Mouse (Mus musculus) cerebellum, adult 11-12 months (tissue): ENCODE measurements around the gene 4932438H23Rik.

ENCODE experiments used
- DNase-seq: peaks from one replicate; pipeline ENCODE4 v3.0.0; 2022

Gene 4932438H23Rik

GRCm38 (mm10) chr16:91095022-91095421 lies at the start of gene 4932438H23Rik:
Gene 4932438H23Rik, minus strand, starts transcription at chr16:91095122.
- DNase-seq: no peak

- DNase-seq: no peak
Observed at GRCm38 (mm10) chr16:91140991-91141630, 46.2 kb upstream of the 4932438H23Rik start.

- no peak for DNase-seq
Observed at GRCm38 (mm10) chr16:91140457-91140856, 45.5 kb upstream of the 4932438H23Rik start.

DNA sequence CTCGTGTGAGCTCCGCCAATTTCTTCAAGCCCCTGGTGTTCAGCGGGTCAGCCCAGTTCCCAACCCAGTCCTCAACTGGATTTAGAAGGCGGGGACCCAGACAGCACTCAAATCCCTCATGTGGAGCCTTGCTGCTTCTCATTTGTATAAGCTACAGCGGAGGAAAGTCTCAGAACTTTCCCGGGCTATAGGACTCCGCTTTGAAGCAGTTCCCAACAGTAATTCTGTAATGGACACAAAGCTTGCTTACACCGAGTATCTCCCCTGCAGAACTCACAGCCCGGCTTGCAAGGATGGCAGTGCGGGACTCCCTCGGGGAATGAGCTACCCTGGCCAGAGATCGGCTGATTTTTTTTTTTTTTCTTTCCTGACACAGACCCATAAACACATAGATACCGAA lies 45.1 kb upstream of the 4932438H23Rik start:
- DNase-seq: no peak

DNA sequence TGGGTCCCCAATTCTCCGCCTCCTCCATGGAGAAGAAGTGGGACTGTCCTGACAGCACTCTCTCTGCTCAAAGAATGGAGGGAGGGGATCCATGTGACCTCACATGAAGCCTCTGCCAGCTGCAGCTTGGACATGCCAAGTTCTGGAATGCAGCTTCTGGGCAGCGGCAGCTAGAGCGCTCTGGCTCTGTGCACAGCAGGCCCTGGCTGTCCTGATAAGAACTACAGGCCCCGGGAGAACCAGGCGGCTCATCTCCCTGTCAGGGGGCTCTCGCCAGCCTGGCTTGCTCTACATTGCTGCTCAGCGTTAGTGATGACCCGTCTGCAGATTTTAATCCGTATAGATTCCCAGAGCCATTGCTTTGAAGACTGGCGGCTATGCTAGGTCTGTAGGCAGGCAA lies 44.6 kb upstream of the 4932438H23Rik start:
- DNase-seq: no peak

DNA sequence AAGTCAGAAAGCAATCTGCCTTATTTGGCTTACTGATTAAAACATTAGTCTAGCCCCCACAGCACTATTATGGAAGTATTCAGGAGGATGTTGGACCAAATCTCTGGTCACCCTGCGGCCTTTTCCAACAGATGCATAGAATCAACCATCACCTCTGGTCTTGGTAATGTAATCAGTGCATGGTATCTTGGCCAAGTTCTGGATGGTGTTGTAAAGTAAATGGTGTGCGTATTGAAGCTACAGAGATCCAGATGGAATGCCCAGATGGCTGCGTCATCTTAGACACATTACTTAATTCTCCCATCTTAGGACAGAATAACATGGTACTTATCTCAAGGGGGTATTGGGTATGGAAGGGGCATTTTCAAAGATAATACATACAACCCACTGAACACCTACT lies 43.8 kb upstream of the 4932438H23Rik start:
- DNase-seq: no peak

GRCm38 (mm10) chr16:91138151-91138550 lies 43.2 kb upstream of the 4932438H23Rik start:
- no peak for DNase-seq

- DNase-seq: no peak
Observed at GRCm38 (mm10) chr16:91136607-91137006, 41.7 kb upstream of the 4932438H23Rik start.

DNA sequence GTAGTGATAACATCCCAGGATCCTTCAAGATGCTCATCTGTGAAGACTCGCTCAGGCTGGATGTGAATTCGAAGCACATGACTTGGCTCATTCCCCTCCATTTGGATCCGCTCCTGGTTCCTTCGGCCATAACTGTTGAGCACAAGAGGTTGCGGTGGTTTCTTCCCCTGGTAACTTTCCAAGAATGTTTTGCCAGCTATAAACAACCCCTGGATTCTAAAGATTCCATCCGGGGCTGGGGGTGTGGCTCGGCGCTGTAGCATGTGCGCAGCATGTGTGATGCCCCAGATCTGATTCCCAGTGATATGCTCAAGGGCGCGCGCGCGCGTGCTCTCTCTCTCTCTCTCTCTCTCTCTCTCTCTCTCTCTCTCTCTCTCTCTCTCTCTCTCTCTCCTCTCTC lies 35.0 kb upstream of the 4932438H23Rik start:
- no peak for DNase-seq

DNA sequence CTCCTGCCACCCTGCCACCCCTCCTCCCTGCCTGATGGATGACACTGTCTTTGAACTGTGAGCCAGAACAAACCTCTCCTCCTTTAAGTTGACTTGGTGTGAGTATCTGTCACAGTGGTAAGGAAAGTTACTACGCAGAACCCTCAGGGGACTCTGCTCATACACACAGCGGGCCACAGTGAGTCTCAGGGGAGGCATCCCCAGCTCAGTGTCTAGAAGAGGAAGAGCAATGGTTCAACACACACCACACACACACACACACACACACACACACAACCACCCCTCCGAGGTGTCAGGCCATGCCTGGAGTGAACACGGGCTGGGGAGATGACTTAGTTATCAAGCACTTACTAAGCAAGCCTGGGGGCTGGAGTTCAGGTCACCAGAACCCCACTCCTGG lies 33.5 kb upstream of the 4932438H23Rik start:
- no peak for DNase-seq

DNA sequence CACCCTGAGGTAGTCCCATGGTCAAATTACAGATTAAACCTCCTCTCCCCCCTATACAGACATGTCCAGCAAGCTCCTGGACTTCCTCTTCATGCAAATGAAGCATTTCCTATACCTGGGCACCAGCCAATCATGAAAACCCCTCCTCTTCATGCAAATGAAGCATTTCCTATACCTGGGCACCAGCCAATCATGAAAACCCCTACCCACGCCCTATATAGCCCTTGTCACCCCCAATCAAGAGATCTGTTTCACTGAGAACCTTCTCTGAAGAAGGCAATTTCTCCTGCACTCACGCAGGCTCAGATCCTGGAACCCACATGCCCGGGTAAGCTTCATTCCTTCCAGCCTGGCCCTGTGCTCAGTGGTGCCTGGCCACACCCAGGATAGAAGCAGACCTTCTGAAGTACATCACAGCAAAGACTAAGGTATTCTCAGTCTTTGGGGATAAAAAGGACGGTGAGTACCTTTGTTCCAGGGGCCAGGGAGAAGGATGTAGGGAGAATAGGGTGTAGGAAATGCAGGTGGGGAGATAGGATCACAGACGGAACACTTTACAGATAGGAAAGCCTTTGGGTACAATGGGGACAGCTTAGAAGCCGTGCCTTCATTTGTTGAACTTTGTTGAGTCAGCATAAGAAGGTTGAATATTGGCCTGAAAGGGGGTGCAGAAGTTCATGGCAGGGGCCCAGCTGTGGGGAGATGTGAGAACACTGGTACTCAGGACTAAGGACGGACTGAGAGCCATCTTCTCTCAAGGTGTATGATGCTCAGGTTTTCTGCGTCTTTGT lies 32.0 kb upstream of the 4932438H23Rik start:
- DNase-seq: no peak

GRCm38 (mm10) chr16:91124256-91124655 lies 29.3 kb upstream of the 4932438H23Rik start:
- no peak for DNase-seq

- DNase-seq: no peak
Observed at GRCm38 (mm10) chr16:91123821-91124220, 28.9 kb upstream of the 4932438H23Rik start.

DNA sequence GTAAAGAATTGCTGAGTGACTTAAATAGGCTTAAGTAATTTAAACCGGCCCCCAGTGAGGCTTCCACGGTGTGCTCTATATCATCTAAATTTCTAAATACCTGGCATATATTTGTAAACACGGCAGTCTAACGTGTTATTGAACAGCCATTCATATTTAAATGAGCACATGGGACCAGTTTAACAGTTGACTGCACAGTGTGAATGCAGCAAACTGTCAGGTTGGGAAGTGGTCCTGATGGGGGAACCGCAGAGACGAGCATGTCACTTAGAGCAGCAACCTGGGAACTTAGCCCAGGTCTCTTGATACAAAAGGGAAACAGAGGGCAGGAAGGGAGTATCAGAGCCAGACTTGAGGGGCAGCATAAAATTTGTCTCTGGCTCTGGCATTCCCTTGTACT lies 25.0 kb upstream of the 4932438H23Rik start:
- no peak for DNase-seq

- no peak for DNase-seq
Observed at GRCm38 (mm10) chr16:91116696-91117095, 21.8 kb upstream of the 4932438H23Rik start.

DNA sequence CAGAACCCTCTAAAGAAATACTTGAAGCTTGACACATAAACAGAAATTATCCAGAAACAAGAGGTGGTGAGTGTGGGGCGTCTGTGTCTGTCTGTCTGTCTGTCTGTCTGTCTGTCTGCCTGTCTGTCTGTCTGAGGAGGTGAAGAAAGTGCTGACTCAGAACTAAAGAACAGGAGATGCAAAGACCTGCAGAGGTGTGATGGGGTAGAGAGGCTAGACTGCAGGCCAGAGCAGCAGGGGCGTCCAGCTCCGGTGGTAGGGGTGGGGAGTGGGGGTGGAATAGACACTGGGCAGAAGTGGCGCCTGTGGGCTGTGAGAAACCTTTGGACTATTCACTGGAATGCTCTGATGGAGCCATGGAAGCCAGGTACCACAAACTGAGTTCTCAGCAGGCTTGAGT lies 21.1 kb upstream of the 4932438H23Rik start:
- no peak for DNase-seq

- DNase-seq: no peak
Observed at GRCm38 (mm10) chr16:91110999-91111535, 16.1 kb upstream of the 4932438H23Rik start.

GRCm38 (mm10) chr16:91107608-91108007 lies 12.7 kb upstream of the 4932438H23Rik start:
- DNase-seq: no peak

DNA sequence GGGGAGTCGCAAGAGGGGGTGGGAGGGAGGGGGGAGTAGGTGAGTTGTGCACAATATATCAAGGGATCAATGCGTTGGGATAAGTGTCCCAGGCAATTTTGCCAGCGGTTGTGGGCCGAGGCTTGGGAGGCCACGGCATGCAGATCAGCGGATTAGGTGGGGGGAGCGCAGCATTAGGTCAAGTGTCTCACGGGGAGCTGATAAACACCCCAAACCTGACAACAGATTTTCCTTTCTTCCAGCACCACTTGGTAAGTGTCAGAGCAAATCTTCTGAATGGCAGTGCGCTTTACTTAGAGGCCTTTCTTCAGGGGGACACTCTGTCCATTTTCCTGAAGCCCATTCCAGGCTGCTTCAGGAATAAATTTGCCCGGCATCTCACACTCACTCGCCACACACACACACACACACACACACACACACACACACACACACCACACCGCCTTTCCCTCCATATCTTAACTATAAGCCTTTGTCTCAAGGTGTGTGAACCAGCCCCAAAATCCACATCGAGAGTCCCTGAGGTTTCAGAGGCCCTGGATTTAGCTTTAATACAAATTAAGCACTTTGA lies 10.6 kb upstream of the 4932438H23Rik start:
- no peak for DNase-seq

- no peak for DNase-seq
Observed at GRCm38 (mm10) chr16:91104821-91105480, 10.0 kb upstream of the 4932438H23Rik start.

DNA sequence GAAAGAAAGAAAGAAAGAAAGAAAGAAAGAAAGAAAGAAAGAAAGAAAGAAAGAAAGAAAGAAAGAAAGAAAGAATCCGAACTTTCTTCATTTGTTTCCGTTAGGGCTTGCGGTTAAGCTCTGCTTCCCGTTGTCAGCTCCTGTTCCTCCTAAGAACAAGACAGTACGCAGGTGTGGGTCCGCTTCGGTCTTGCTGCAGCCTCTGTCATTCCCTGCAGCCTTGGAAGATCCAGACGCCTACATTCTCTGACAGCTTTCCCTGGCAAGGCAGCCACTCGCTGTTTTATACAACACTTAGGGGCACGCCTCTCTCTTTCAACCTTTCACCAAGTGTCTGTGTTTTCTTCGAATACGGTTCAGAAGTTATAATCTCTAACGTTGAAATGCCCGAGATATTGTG lies 8.5 kb upstream of the 4932438H23Rik start:
- no peak for DNase-seq

DNA sequence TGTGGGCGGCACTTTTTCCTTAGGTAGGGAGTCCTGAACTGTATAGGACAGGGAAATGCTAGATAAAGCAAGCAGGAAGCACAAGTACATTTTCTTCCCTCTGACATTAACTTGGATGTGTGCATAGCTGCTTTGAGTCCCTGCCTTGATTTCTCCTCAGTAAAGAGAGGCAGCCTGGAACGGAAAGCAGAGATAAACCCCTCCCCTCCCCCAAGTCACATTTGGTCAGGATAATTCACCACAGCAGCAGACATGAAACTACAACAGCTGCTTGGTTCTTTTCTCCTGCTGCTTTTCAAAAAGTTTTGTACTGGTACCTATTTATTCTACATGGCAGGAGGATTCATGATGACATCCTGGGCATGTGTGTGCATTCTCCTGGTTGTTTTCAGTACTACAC lies 5.6 kb upstream of the 4932438H23Rik start:
- no peak for DNase-seq

DNA sequence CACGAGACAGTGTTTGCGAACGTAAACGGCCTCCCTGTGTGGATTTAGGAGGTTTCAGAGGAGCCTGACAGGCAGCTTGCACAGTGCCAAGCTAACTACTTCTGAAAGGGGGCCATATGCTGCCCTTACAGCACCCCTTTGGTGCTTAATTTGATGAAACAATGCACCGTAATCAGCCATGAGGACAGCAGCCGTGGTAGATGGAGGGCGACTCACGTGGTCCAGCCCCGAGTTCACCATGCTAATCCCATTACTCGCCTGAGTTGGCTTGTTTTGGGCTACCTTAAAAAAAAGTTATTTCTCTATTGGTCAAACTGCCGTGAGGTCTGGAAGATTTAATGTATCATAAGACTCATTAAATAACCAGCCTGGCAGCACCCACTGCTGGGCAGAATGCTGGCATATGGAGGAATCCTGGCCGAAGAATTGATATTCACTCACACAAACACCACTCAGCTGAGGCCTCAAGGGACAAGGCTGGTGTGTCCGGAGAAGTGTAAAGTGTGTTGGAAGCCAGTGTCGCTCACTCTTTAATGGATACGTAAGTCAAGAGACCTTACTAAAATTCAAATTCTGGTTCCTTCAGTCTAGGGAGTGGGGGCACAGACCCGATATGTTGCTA lies 4.6 kb upstream of the 4932438H23Rik start:
- DNase-seq: no peak
